Comparison of ENCODE assay signal across 8 mouse cellular contexts in genomic region chr13:71964366-71964765, GRCm38 (mm10). TPM values are rescaled to one million over a fixed set of nuclear protein-coding genes. Genes with fewer than 3 reads are reported as not detected.
DNase-seq lines count a peak whose midpoint lies in the region; ATAC-seq lines count a peak whose summit lies in the region.
"Had no signal": no experiment of that assay in that cellular context is flagged by ENCODE, and none has a peak within 500 bp of the region (broad histone marks: within the 10 kb centered on the region; RNA-seq: fewer than 3 reads in every experiment).

No protein-coding gene starts in this region.

- peaks cover 45% of the 10 kb centered on the region for H3K4me1 ChIP-seq in embryonic facial prominence, embryonic 10.5 days
- H3K4me1 ChIP-seq in midbrain, embryonic 10.5 days, result peaks cover 49% of the 10 kb centered on the region

- 1% methylated on average over 13 of the region's 13 CpGs for WGBS in embryonic facial prominence, embryonic 10.5 days
- WGBS in midbrain, embryonic 10.5 days, result 0% methylated on average over 13 of the region's 13 CpGs

- peak; percentile 11 for DNase-seq in NIH3T3 (ENCODE audit: low read depth)
- DNase-seq in embryonic facial prominence, embryonic 10.5 days (ENCODE audit: low spot score), result peak; percentile 54
- peak; percentile 60 for DNase-seq in kidney, adult 9 months
- DNase-seq in midbrain, embryonic 10.5 days (ENCODE audit: low spot score), result peak; percentile 54
- DNase-seq in thymus, postnatal 0 days (ENCODE audit: low spot score), result no peak

- no peaks in the 10 kb centered on the region for H3K9me3 ChIP-seq in embryonic facial prominence, embryonic 10.5 days
- no peaks in the 10 kb centered on the region for H3K9me3 ChIP-seq in midbrain, embryonic 10.5 days (replicated peaks)

- H3K27me3 ChIP-seq in embryonic facial prominence, embryonic 10.5 days (replicated peaks; ENCODE audit: low read depth, poor library complexity, severe bottlenecking), result peaks cover 97% of the 10 kb centered on the region
- H3K27me3 ChIP-seq in midbrain, embryonic 10.5 days (ENCODE audit: low read depth, poor library complexity, severe bottlenecking), result peaks cover 85% of the 10 kb centered on the region

- no peaks in the 10 kb centered on the region for H3K36me3 ChIP-seq in embryonic facial prominence, embryonic 10.5 days (replicated peaks)
- H3K36me3 ChIP-seq in midbrain, embryonic 10.5 days, result peaks cover 6% of the 10 kb centered on the region

- ATAC-seq in frontal cortex, adult (ENCODE audit: low TSS enrichment), result no peak
- no peak for ATAC-seq in CD4-positive, CD25-positive, alpha-beta regulatory T cell, adult 4 months

- H3K4me3 ChIP-seq in embryonic facial prominence, embryonic 10.5 days, result peak overlapping the region; percentile 67
- peak overlapping the region; percentile 96 for H3K4me3 ChIP-seq in midbrain, embryonic 10.5 days

- H3K27ac ChIP-seq in embryonic facial prominence, embryonic 10.5 days (replicated peaks), result no peak overlapping the region
- peak overlapping the region; percentile 98 for H3K27ac ChIP-seq in midbrain, embryonic 10.5 days (replicated peaks)

RNA-seq across cellular contexts. Expression of gene Irx1, which starts 0.8 kb away (rescaled TPM):
- polyA plus RNA-seq in embryonic facial prominence, embryonic 10.5 days (2016; fragmentation: Nextera tagmentation; extraction: Ambion mirVana), result 0.72 and 1.2 TPM in 2 replicates
- 4.0 and 4.3 TPM in 2 replicates for polyA plus RNA-seq in midbrain, embryonic 10.5 days (2016; fragmentation: Nextera tagmentation; extraction: Ambion mirVana)
- not detected for polyA plus RNA-seq in CD4-positive, CD25-positive, alpha-beta regulatory T cell, adult 4 months (2017; shearing (Covaris generic))
- polyA plus RNA-seq in thymus, postnatal 0 days (2015; fragmentation: Nextera tagmentation; extraction: Ambion mirVana), result 0.05 TPM in 2 replicates
- polyA plus RNA-seq: liver, embryonic 16.5 days had no signal
